Mouse (Mus musculus) CH12.LX (cell line): Measurements from ENCODE around the gene Tmem125. TPM values are rescaled to one million over a fixed set of nuclear protein-coding genes. Genes with fewer than 3 reads are reported as not detected.

Experiments
- DNase-seq: peaks from one replicate; pipeline ENCODE4 v3.0.0-alpha.2; 2013; ENCODE audit errors: extremely low read depth
- H3K27ac ChIP-seq: 2 replicates; pipeline ENCODE4 v1.5.1; 2012; ENCODE audit warnings: low read depth, mild to moderate bottlenecking, control low read depth, moderate library complexity; ENCODE audit not compliant: insufficient read depth
- H3K27me3 ChIP-seq: replicated peaks from 2 replicates; pipeline ENCODE3; 2012; ENCODE audit warnings: inconsistent platforms
- H3K36me3 ChIP-seq, 2 experiments: replicated peaks in 1 of 2; 2 replicates each; pipeline versions ENCODE3 to v1.6.1; 2012; ENCODE audit warnings: inconsistent platforms in 1 of 2, low read length in 1 of 2, mild to moderate bottlenecking in 1 of 2, mixed read lengths in 1 of 2, moderate library complexity in 1 of 2; ENCODE audit not compliant: control insufficient read depth in 1 of 2, insufficient read depth in 1 of 2
- H3K4me1 ChIP-seq, 2 experiments: 2 replicates each; pipeline ENCODE4 v1.6.1; 2012; ENCODE audit warnings: inconsistent platforms in 1 of 2, moderate library complexity in 1 of 2; ENCODE audit not compliant: insufficient read depth in 2 of 2, control insufficient read depth in 1 of 2
- H3K4me2 ChIP-seq: 2 replicates; pipeline ENCODE4 v1.6.1; 2012; ENCODE audit warnings: low read depth, mild to moderate bottlenecking, control low read depth; ENCODE audit not compliant: poor library complexity, insufficient read depth, severe bottlenecking
- H3K4me3 ChIP-seq, 3 experiments: fragments of 150-350 bp in 1 of 3; sonication (generic) in 1 of 3; replicated peaks in 1 of 3; 2 replicates each; pipeline versions ENCODE3 to v1.5.1; 2011 to 2012; ENCODE audit warnings: low read depth in 2 of 3, low read length in 2 of 3, mild to moderate bottlenecking in 2 of 3, moderate library complexity in 2 of 3, control low read depth in 1 of 3, improper control_type of control experiment in 1 of 3, inconsistent platforms in 1 of 3, mixed read lengths in 1 of 3; ENCODE audit not compliant: poor library complexity in 1 of 3
- H3K79me2 ChIP-seq: replicated peaks from 2 replicates; pipeline ENCODE4 v1.6.1; 2012; ENCODE audit warnings: mild to moderate bottlenecking, moderate library complexity; ENCODE audit not compliant: control insufficient read depth, poor library complexity, insufficient read depth, severe bottlenecking; ENCODE audit errors: extremely low read depth
- H3K9ac ChIP-seq: 2 replicates; pipeline ENCODE4 v1.6.1; 2012; ENCODE audit warnings: low read depth, mild to moderate bottlenecking, control low read depth, moderate library complexity; ENCODE audit not compliant: insufficient read depth
- H3K9me3 ChIP-seq: replicated peaks from 2 replicates; pipeline ENCODE3; 2012; ENCODE audit warnings: low read length, inconsistent platforms, mixed read lengths
- BHLHE40 ChIP-seq: IDR thresholded peaks from 2 replicates; pipeline ENCODE4 v1.6.1; 2011; ENCODE audit warnings: mild to moderate bottlenecking, low read depth, low read length, improper control_type of control experiment
- CHD1 ChIP-seq: IDR thresholded peaks from 2 replicates; pipeline ENCODE4 v1.6.1; 2012; ENCODE audit warnings: low read depth, low read length, improper control_type of control experiment, inconsistent platforms
- CHD2 ChIP-seq: IDR thresholded peaks from 2 replicates; pipeline ENCODE4 v1.6.1; 2011; ENCODE audit warnings: low read length, improper control_type of control experiment
- CTCF ChIP-seq, 2 experiments: IDR thresholded peaks in 1 of 2; conservative IDR thresholded peaks in 1 of 2; 2 replicates each; pipeline ENCODE4 v1.5.1; 2011 to 2012; ENCODE audit warnings: low read depth in 2 of 2, low read length in 2 of 2, improper control_type of control experiment in 1 of 2, inconsistent platforms in 1 of 2, mild to moderate bottlenecking in 1 of 2, moderate library complexity in 1 of 2
- E2F4 ChIP-seq: IDR thresholded peaks from 2 replicates; pipeline ENCODE4 v1.6.1; 2011; ENCODE audit warnings: low read depth, low read length, improper control_type of control experiment; ENCODE audit not compliant: insufficient replicate concordance
- ELF1 ChIP-seq: IDR thresholded peaks from 2 replicates; pipeline ENCODE4 v1.6.1; 2014; ENCODE audit warnings: low read depth, mild to moderate bottlenecking, inconsistent platforms, low read length, improper control_type of control experiment
- EP300 ChIP-seq: IDR thresholded peaks from 2 replicates; pipeline ENCODE4 v1.6.1; 2011; ENCODE audit warnings: low read length, improper control_type of control experiment
- ETS1 ChIP-seq: conservative IDR thresholded peaks from 2 replicates; pipeline ENCODE4 v1.6.1; 2012; ENCODE audit warnings: low read depth, mild to moderate bottlenecking, inconsistent platforms, low read length, improper control_type of control experiment, moderate library complexity
- IRF4 ChIP-seq: IDR thresholded peaks from 2 replicates; pipeline ENCODE4 v1.6.1; 2014; ENCODE audit warnings: low read depth, mild to moderate bottlenecking, inconsistent platforms, low read length, improper control_type of control experiment
- JUND ChIP-seq: conservative IDR thresholded peaks from 2 replicates; pipeline ENCODE4 v1.6.1; 2011; ENCODE audit warnings: low read depth, low read length, improper control_type of control experiment
- KAT2A ChIP-seq: IDR thresholded peaks from 2 replicates; pipeline ENCODE4 v1.6.1; 2012; ENCODE audit warnings: low read length, improper control_type of control experiment, inconsistent platforms; ENCODE audit not compliant: insufficient replicate concordance
- MAX ChIP-seq: IDR thresholded peaks from 2 replicates; pipeline ENCODE4 v1.6.1; 2011; ENCODE audit warnings: low read length, improper control_type of control experiment
- MAZ ChIP-seq: IDR thresholded peaks from 2 replicates; pipeline ENCODE4 v1.6.1; 2012; ENCODE audit warnings: low read depth, mild to moderate bottlenecking, inconsistent platforms, low read length, improper control_type of control experiment, moderate library complexity
- MEF2A ChIP-seq: IDR thresholded peaks from 2 replicates; pipeline ENCODE4 v1.6.1; 2014; ENCODE audit warnings: low read depth, mild to moderate bottlenecking, inconsistent platforms, low read length, improper control_type of control experiment, borderline replicate concordance
- MXI1 ChIP-seq: IDR thresholded peaks from 2 replicates; pipeline ENCODE4 v1.6.1; 2011; ENCODE audit warnings: mild to moderate bottlenecking, low read depth, low read length, improper control_type of control experiment
- MYC ChIP-seq: IDR thresholded peaks from 2 replicates; pipeline ENCODE4 v1.6.1; 2011; ENCODE audit warnings: low read depth, mild to moderate bottlenecking, improper control_type of control experiment, low read length
- NELFE ChIP-seq: IDR thresholded peaks from 2 replicates; pipeline ENCODE4 v1.6.1; 2011; ENCODE audit warnings: low read depth, low read length, improper control_type of control experiment
- NRF1 ChIP-seq: IDR thresholded peaks from 2 replicates; pipeline ENCODE4 v1.6.1; 2014; ENCODE audit warnings: low read depth, mild to moderate bottlenecking, inconsistent platforms, low read length, improper control_type of control experiment, moderate library complexity
- PAX5 ChIP-seq: IDR thresholded peaks from 2 replicates; pipeline ENCODE4 v1.6.1; 2012; ENCODE audit warnings: low read length, inconsistent platforms, mixed read lengths
- POLR2A ChIP-seq: IDR thresholded peaks from 2 replicates; pipeline ENCODE4 v1.6.1; 2011; ENCODE audit warnings: low read depth, mild to moderate bottlenecking, improper control_type of control experiment, low read length
- RAD21 ChIP-seq: IDR thresholded peaks from 2 replicates; pipeline ENCODE4 v1.6.1; 2011; ENCODE audit warnings: low read depth, mild to moderate bottlenecking, low read length, improper control_type of control experiment, moderate library complexity
- SIN3A ChIP-seq: IDR thresholded peaks from 2 replicates; pipeline ENCODE4 v1.6.1; 2012; ENCODE audit warnings: low read length, improper control_type of control experiment, inconsistent platforms
- TBP ChIP-seq: conservative IDR thresholded peaks from 2 replicates; pipeline ENCODE4 v1.6.1; 2011; ENCODE audit warnings: low read depth, low read length, improper control_type of control experiment
- TCF12 ChIP-seq: IDR thresholded peaks from 2 replicates; pipeline ENCODE4 v1.6.1; 2014; ENCODE audit warnings: low read depth, mild to moderate bottlenecking, inconsistent platforms, low read length, improper control_type of control experiment
- UBTF ChIP-seq: IDR thresholded peaks from 2 replicates; pipeline ENCODE4 v1.6.1; 2012; ENCODE audit warnings: low read depth, mild to moderate bottlenecking, inconsistent platforms, low read length, improper control_type of control experiment, moderate library complexity
- USF1 ChIP-seq: IDR thresholded peaks from 2 replicates; pipeline ENCODE4 v1.6.1; 2014; ENCODE audit warnings: low read depth, mild to moderate bottlenecking, inconsistent platforms, low read length, improper control_type of control experiment
- USF2 ChIP-seq: conservative IDR thresholded peaks from 2 replicates; pipeline ENCODE4 v1.6.1; 2011; ENCODE audit warnings: low read depth, low read length, improper control_type of control experiment
- ZC3H11A ChIP-seq: IDR thresholded peaks from 2 replicates; pipeline ENCODE4 v1.6.1; 2012; ENCODE audit warnings: low read depth, mild to moderate bottlenecking, inconsistent platforms, low read length, improper control_type of control experiment
- ZMIZ1 ChIP-seq: IDR thresholded peaks from 2 replicates; pipeline ENCODE4 v1.6.1; 2012; ENCODE audit warnings: low read depth, mild to moderate bottlenecking, inconsistent platforms, low read length, improper control_type of control experiment
- ZNF384 ChIP-seq: IDR thresholded peaks from 2 replicates; pipeline ENCODE4 v1.6.1; 2012; ENCODE audit warnings: low read depth, low read length, improper control_type of control experiment, inconsistent platforms
- dilution Hi-C: fragments of 300-500 bp; cut with MboI; formaldehyde crosslinking; loops from 2 replicates; pipeline ENCODE4 v1.14.3; 2020; ENCODE audit warnings: low sequenced_read_pairs; ENCODE audit not compliant: extremely low pct_unique_long_range_greater_than_20kb, extremely low pct_ligation_motif_present
- in situ Hi-C: fragments of 300-500 bp; cut with MboI; formaldehyde crosslinking; loops from 3 replicates; pipeline ENCODE4 v1.14.3; 2019; ENCODE audit warnings: low sequenced_read_pairs, low pct_ligation_motif_present, low pct_unique_long_range_greater_than_20kb, mixed read lengths
- polyA plus RNA-seq: library from polyadenylated mRNA; unstranded; fragments of >175 nt; gene quantifications from 2 replicates; pipeline ENCODE4 v1.2.1, GENCODE M21; 2012; ENCODE audit warnings: low read depth; ENCODE audit not compliant: insufficient read length
- total RNA-seq, 2 experiments: library from RNA; depleted of rRNA; stranded (reverse); fragments of 300-350 nt in 1 of 2; fragments of >200 nt in 1 of 2; gene quantifications; 2 replicates each; pipeline ENCODE4 v1.2.3; 2012 to 2014

Gene Tmem125
- total and polyA plus RNA-seq, 3 experiments = not detected

- Histone ChIP-seq H3K27ac (no peak overlapping the region), H3K36me3 (no peaks in the 10 kb centered on the region), H3K79me2 (no peaks in the 10 kb centered on the region), H3K9me3 (no peaks in the 10 kb centered on the region), H3K9ac (no peak overlapping the region), H3K4me3 (no peak overlapping the region), H3K4me1 (no peaks in the 10 kb centered on the region), H3K27me3 (peaks cover 88% of the 10 kb centered on the region), H3K4me2 (no peak overlapping the region)
- in situ Hi-C loops (no loop called here), dilution Hi-C loops (no loop called here)
- no peak for DNase-seq
- TF ChIP-seq POLR2A = no peak
- TF ChIP-seq BHLHE40 = no peak
- TF ChIP-seq EP300 = no peak
- no peak for TF ChIP-seq ELF1
- no peak for TF ChIP-seq MAX
- TF ChIP-seq E2F4 = no peak
- TF ChIP-seq SIN3A = no peak
- TF ChIP-seq CHD1 = no peak
- TF ChIP-seq ZMIZ1 = no peak
- no peak for TF ChIP-seq MAZ
- no peak for TF ChIP-seq IRF4
- no peak for TF ChIP-seq RAD21
- TF ChIP-seq CTCF (conservative IDR thresholded peaks at IDR 0.05 in 1 of 2, IDR thresholded peaks at IDR 0.05 in 1 of 2; ENCODE audit: low read depth in 2 of 2, low read length in 2 of 2) = no peak
- TF ChIP-seq NRF1 = no peak
- no peak for TF ChIP-seq ETS1
- TF ChIP-seq ZC3H11A = no peak
- TF ChIP-seq MYC = no peak
- TF ChIP-seq JUND = no peak
- no peak for TF ChIP-seq ZNF384
Observed at GRCm38 (mm10) chr4:118525779-118526178, 18.1 kb downstream of the Tmem125 start.

GRCm38 (mm10) chr4:118523976-118524375 is 19.9 kb downstream of the Tmem125 start:
- Histone ChIP-seq H3K4me1 (peaks cover 0 to 2% of the 10 kb centered on the region in 2 experiments; a peak in 1 of 4 replicates), H3K9me3 (no peaks in the 10 kb centered on the region), H3K27ac (no peak overlapping the region), H3K4me2 (no peak overlapping the region), H3K4me3 (no peak overlapping the region), H3K79me2 (no peaks in the 10 kb centered on the region)
- in situ Hi-C loops = no loop called here
- no peak for DNase-seq
- dilution Hi-C loops = no loop called here
- no peak for TF ChIP-seq TCF12
- no peak for TF ChIP-seq CTCF (conservative IDR thresholded peaks at IDR 0.05 in 1 of 2, IDR thresholded peaks at IDR 0.05 in 1 of 2; ENCODE audit: low read depth in 2 of 2, low read length in 2 of 2)
- no peak for TF ChIP-seq TBP
- TF ChIP-seq UBTF = no peak
- no peak for TF ChIP-seq MAZ
- no peak for TF ChIP-seq PAX5
- TF ChIP-seq MYC = no peak
- TF ChIP-seq USF1 = no peak
- no peak for TF ChIP-seq ZNF384
- no peak for TF ChIP-seq E2F4
- no peak for TF ChIP-seq MEF2A
- TF ChIP-seq USF2 = no peak
- TF ChIP-seq CHD2 = no peak
- no peak for TF ChIP-seq POLR2A
- no peak for TF ChIP-seq KAT2A
- no peak for TF ChIP-seq MXI1
- TF ChIP-seq NELFE = no peak
- TF ChIP-seq, all 38 proteins: peak for 0
- no peak overlapping the region for H3K9ac ChIP-seq
- H3K27me3 ChIP-seq = peaks cover 88% of the 10 kb centered on the region
- no peaks in the 10 kb centered on the region for H3K36me3 ChIP-seq
